Mouse (Mus musculus) kidney, embryonic 14.5 days (tissue): ENCODE results near the gene Cdc6. TPM values are rescaled to one million over a fixed set of nuclear protein-coding genes. Genes with fewer than 3 reads are reported as not detected.

ENCODE experiments used
- ATAC-seq: fragments of 200-750 bp; cut with Nextera tagmentation; 2 replicates; pipeline ENCODE4 v1.8.0; 2017; ENCODE audit warnings: moderate number of reproducible peaks, mild to moderate bottlenecking, moderate TSS enrichment, moderate library complexity; ENCODE audit not compliant: low FRiP score, low TSS enrichment
- H3K27ac ChIP-seq: fragments of 300-500 bp; sonication (generic); 2 replicates; pipeline ENCODE4 v1.5.1; 2014; ENCODE audit warnings: low read depth, mild to moderate bottlenecking, low read length, moderate library complexity, mixed read lengths
- H3K27me3 ChIP-seq: fragments of 300-500 bp; sonication (generic); 2 replicates; pipeline ENCODE4 v1.6.1; 2014; ENCODE audit warnings: mild to moderate bottlenecking, low read length; ENCODE audit not compliant: control insufficient read depth, insufficient read depth
- H3K36me3 ChIP-seq: fragments of 300-500 bp; sonication (generic); 2 replicates; pipeline ENCODE4 v1.6.1; 2014; ENCODE audit warnings: low read length, mixed read lengths; ENCODE audit not compliant: control insufficient read depth, insufficient read depth
- H3K4me1 ChIP-seq: fragments of 300-500 bp; sonication (generic); 2 replicates; pipeline ENCODE4 v1.6.1; 2014; ENCODE audit warnings: low read length, mixed read lengths; ENCODE audit not compliant: control insufficient read depth, insufficient read depth
- H3K4me2 ChIP-seq: fragments of 300-500 bp; sonication (generic); replicated peaks from 2 replicates; pipeline ENCODE4 v1.6.1; 2014; ENCODE audit warnings: low read depth, mild to moderate bottlenecking, low read length
- H3K4me3 ChIP-seq: fragments of 300-500 bp; sonication (generic); 2 replicates; pipeline ENCODE4 v1.5.1; 2014; ENCODE audit warnings: mild to moderate bottlenecking, low read length
- H3K9ac ChIP-seq: fragments of 300-500 bp; sonication (generic); 2 replicates; pipeline ENCODE4 v1.6.1; 2014; ENCODE audit warnings: low read depth, mild to moderate bottlenecking, low read length, moderate library complexity
- H3K9me3 ChIP-seq: fragments of 300-500 bp; sonication (generic); 2 replicates; pipeline ENCODE4 v1.6.1; 2016; ENCODE audit warnings: low read length; ENCODE audit not compliant: control insufficient read depth
- WGBS: fragments of 180-500 bp; shearing (Covaris S2); extraction: QIAGEN DNeasy Blood & Tissue Kit; methylation state at CpG from one replicate; pipeline ENCODE4 v1.1.7; 2014; 5-methylcytosine and 5-hydroxymethylcytosine counted together
- polyA plus RNA-seq: library from polyadenylated mRNA; unstranded; fragments of >200 nt; fragmentation: Nextera tagmentation; extraction: Ambion mirVana; gene quantifications from 2 replicates; pipeline ENCODE4 v1.2.1, GENCODE M21; 2014

Gene Cdc6
- polyA plus RNA-seq, 1 experiment from 2014 or later, result 44.1 TPM

GRCm38 (mm10) chr11:98964201-98964615 is 56.6 kb downstream of the Cdc6 start:
- H3K4me2 ChIP-seq, result peak overlapping the region; percentile 99
- peaks cover 91% of the 10 kb centered on the region for H3K4me1 ChIP-seq
- 11% methylated on average over 6 of the region's 6 CpGs for WGBS
- H3K4me3 ChIP-seq, result peak overlapping the region; percentile 75
- H3K27ac ChIP-seq, result peak overlapping the region; percentile 91
- ATAC-seq, result no peak
- no peaks in the 10 kb centered on the region for H3K9me3 ChIP-seq
- peaks cover 21% of the 10 kb centered on the region for H3K36me3 ChIP-seq
- peak overlapping the region; percentile 76 for H3K9ac ChIP-seq
- H3K27me3 ChIP-seq, result no peaks in the 10 kb centered on the region

- H3K4me1 ChIP-seq, result peaks cover 91% of the 10 kb centered on the region
- H3K4me2 ChIP-seq, result peak overlapping the region; percentile 99
- ATAC-seq, result no peak
- H3K9me3 ChIP-seq, result no peaks in the 10 kb centered on the region
- no peaks in the 10 kb centered on the region for H3K27me3 ChIP-seq
- H3K4me3 ChIP-seq, result peak overlapping the region; percentile 75
- peak overlapping the region; percentile 76 for H3K9ac ChIP-seq
- 23% methylated on average over 15 of the region's 15 CpGs for WGBS
- H3K27ac ChIP-seq, result peak overlapping the region; percentile 91
- peaks cover 24% of the 10 kb centered on the region for H3K36me3 ChIP-seq
Measured at GRCm38 (mm10) chr11:98964616-98965415, 57.2 kb downstream of the Cdc6 start.

- Histone ChIP-seq H3K4me2 (peak overlapping the region; percentile 99), H3K27me3 (no peaks in the 10 kb centered on the region), H3K4me3 (peak overlapping the region; percentile 11), H3K27ac (peak overlapping the region; percentile 91; the same call in 1 of the 2 replicates), H3K36me3 (peaks cover 32% of the 10 kb centered on the region), H3K4me1 (peaks cover 96% of the 10 kb centered on the region), H3K9ac (peak overlapping the region; percentile 76; the same call in 1 of the 2 replicates), H3K9me3 (no peaks in the 10 kb centered on the region)
- no peak for ATAC-seq
- 8% methylated on average over 11 of the region's 11 CpGs for WGBS
Measured at GRCm38 (mm10) chr11:98965416-98966077, 57.9 kb downstream of the Cdc6 start.

GRCm38 (mm10) chr11:98966499-98967141 is 59.0 kb downstream of the Cdc6 start:
- ATAC-seq, result 0 out of 2 replicates have a peak, but pooled peaks have one; percentile 8
- Histone ChIP-seq H3K27ac (no peak overlapping the region; the same call in 1 of the 2 replicates), H3K4me1 (peaks cover 95% of the 10 kb centered on the region), H3K27me3 (no peaks in the 10 kb centered on the region), H3K36me3 (peaks cover 42% of the 10 kb centered on the region), H3K4me2 (no peak overlapping the region), H3K4me3 (no peak overlapping the region), H3K9me3 (no peaks in the 10 kb centered on the region), H3K9ac (no peak overlapping the region; the same call in 1 of the 2 replicates)
- 34% methylated on average over 9 of the region's 9 CpGs for WGBS

GRCm38 (mm10) chr11:98968079-98968478 is 60.5 kb downstream of the Cdc6 start:
- no peak for ATAC-seq
- Histone ChIP-seq H3K4me1 (peaks cover 80% of the 10 kb centered on the region), H3K27ac (peak overlapping the region; percentile 31), H3K9me3 (no peaks in the 10 kb centered on the region), H3K4me3 (no peak overlapping the region), H3K36me3 (peaks cover 57% of the 10 kb centered on the region), H3K4me2 (peak overlapping the region; percentile 22; the same call in 1 of the 2 replicates), H3K9ac (no peak overlapping the region), H3K27me3 (no peaks in the 10 kb centered on the region)
- WGBS, result 67% methylated on average over 16 of the region's 16 CpGs

- Histone ChIP-seq H3K27ac (peak overlapping the region; percentile 31), H3K27me3 (no peaks in the 10 kb centered on the region), H3K9ac (no peak overlapping the region), H3K9me3 (no peaks in the 10 kb centered on the region), H3K4me1 (peaks cover 73% of the 10 kb centered on the region), H3K36me3 (peaks cover 65% of the 10 kb centered on the region), H3K4me3 (no peak overlapping the region; the same call in 1 of the 2 replicates), H3K4me2 (peak overlapping the region; percentile 22)
- ATAC-seq, result no peak
- 11% methylated on average over 20 of the region's 20 CpGs for WGBS
Measured at GRCm38 (mm10) chr11:98968716-98969495, 61.3 kb downstream of the Cdc6 start.

- H3K9me3 ChIP-seq, result no peaks in the 10 kb centered on the region
- no peak overlapping the region for H3K9ac ChIP-seq
- 30% methylated on average over 17 of the region's 17 CpGs for WGBS
- H3K4me3 ChIP-seq, result no peak overlapping the region
- no peak overlapping the region for H3K4me2 ChIP-seq
- ATAC-seq, result no peak
- peak overlapping the region; percentile 37; the same call in 1 of the 2 replicates for H3K27ac ChIP-seq
- peaks cover 67% of the 10 kb centered on the region for H3K4me1 ChIP-seq
- H3K27me3 ChIP-seq, result no peaks in the 10 kb centered on the region
- peaks cover 70% of the 10 kb centered on the region for H3K36me3 ChIP-seq
Measured at GRCm38 (mm10) chr11:98969496-98969927, 61.9 kb downstream of the Cdc6 start.

- 67% methylated on average over 29 of the region's 29 CpGs for WGBS
- Histone ChIP-seq H3K9me3 (no peaks in the 10 kb centered on the region), H3K27me3 (no peaks in the 10 kb centered on the region), H3K27ac (no peak overlapping the region), H3K4me1 (peaks cover 59% of the 10 kb centered on the region), H3K36me3 (peaks cover 73% of the 10 kb centered on the region), H3K9ac (no peak overlapping the region; the same call in 1 of the 2 replicates), H3K4me2 (no peak overlapping the region), H3K4me3 (no peak overlapping the region)
- no peak for ATAC-seq
Measured at GRCm38 (mm10) chr11:98970191-98970925, 62.8 kb downstream of the Cdc6 start.
